Mouse (Mus musculus) cerebellum, postnatal 10 days (tissue): ENCODE results near the gene Idnk.
A peak's percentile ranks its signal among the peaks of the same experiment; 100 is the strongest.
"Not testable (repeated sequence)": the region's sequence is repeated elsewhere in the genome, so short reads cannot be mapped to it uniquely, and the experiment has no call there.

Experiments
- DNase-seq, 2 experiments: peaks; one replicate each; pipeline ENCODE4 v3.0.0; 2021; ENCODE audit warnings: mixed read lengths in 2 of 2

The Idnk gene

DNA sequence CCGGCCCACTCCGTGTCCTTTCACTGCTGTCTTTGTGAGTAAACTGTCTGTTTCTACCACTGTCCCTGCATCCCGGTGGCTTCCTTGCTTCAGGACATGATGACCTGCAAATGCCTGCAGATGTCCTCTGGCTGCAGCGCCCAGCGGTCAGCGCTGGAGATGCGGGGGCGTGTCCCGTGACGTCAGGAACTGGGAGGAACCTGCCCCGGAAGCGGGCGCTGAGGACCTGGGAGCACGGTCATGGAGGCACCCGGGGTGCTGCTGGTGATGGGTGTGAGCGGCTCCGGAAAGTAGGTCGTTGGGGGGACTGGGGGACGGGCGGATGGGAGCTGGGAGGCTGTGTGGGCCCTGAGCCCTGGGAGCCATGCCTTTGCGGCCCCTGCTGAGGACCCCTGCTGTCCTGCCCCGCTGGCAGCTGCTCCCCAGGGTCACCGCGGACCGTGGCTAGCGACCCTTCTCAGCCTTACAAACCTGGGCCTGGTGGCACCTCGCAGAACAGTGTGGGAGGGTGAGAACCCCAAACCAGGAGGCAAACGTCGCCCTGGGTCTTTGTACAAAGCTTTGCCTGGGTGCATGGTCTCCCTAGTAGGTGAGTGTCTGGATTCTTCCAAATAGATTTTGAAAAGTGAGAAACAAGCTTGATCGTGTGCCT is at the start of gene Idnk:
Idnk (plus strand) TSS at position 203 of the 652 bp plus-strand sequence.
- DNase-seq = peak; percentile 93 to 94

DNA sequence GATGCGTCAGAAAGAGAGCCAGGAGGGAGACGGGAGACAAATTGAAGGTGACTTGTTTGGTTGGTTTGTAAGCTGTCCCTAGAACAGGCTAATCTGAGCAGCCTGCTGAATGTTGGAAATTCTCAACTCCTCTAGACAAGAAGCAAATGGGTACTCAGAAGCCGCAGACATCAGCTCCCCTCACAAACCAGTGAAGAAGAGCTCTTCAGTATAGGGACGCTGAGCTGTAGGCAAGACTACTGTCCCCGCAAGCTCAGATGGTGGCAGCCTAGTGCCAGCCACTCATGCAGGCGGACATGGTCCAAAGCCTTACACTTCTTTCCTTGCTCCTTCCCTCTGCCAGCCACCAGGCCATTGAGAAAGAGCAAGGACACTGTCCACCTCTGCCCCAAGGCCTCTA is 46.1 kb upstream of the Idnk start:
- DNase-seq = peak; percentile 26 to 35

DNA sequence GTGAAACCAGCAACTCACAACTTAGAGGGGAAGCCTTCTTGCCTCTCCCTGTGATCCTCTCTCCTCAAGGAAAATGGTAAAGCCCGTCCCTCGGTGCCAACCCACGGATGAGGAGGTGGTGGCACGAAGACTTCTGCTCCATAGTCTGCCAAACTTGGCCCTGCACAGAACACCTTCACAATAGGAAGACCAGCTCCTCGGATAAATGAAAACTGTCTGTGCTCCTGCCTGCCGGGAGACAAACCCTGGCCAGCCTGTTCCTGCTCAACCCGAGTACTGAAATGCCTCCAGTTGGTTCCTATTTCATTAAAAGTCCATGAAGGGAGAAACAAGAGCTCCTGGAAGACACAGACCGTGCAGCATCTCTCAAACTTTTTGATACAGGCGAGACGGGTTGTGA is 45.3 kb upstream of the Idnk start:
- DNase-seq = no peak

DNA sequence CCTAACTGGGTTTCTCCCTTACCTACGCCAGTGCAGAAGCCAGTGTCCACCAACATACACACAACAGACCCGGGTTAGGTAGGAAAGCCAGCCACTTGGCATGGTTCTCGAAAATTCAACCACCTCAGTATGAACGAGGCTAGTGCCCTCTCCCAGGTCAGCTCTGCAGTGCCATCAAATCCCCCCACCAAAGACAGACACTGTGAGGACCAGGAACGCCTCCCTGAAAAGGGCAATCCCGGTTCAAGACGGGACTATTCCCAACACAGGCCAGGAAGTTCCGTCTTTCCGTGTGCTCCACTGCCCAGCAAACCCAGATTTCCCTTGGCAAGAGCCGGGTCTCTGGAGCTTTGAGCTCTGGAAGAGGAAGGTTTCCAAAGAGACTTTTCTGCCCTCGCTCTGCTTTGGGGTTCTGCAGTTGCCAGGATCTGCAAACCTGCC is 44.8 kb upstream of the Idnk start:
- peak; percentile 51 to 59 for DNase-seq

DNA sequence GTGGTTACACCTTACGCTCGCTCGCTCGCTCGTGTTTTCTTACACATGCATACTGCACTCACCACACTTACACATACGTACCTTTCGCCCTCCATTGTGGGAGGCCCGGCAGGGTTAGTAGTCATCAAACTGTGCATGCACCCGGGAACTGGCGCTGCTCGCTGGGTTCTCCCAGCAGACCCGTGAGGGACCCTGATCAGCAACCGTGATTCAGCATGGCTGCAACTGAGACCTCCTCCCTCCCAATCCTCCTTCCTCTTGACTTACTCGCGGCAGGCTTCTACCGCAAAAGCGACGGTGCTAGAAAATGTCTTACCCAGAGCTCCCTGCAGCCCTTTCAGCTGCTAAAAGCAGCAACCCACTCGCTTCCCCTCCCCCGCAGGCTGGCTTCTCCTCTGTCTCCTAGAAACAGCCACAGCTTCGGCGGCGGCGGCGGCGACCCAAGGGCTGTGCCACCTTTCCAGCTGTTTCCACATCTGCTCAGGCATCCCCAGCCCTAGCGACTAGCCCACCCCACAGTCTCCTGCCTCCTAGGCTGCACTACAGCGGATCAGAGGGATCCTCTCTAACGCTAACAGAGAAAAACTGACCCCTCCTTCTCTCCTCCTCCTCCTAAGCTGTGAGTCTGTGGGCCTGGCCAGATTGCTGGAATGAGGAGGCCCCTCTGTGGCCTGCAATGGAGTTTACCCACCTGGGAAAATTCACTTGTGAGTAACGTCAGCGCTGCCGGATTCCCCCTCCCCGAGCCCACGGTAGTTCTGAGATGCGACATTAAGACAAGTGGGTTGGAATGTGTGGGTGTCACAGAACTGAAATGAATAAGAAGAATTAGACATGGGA is 44.2 kb upstream of the Idnk start, which contains the start of gene Klhl3:
Klhl3 (minus strand) TSS at position 532 of the 840 bp plus-strand sequence.
- DNase-seq = peak; percentile 84 to 86

DNA sequence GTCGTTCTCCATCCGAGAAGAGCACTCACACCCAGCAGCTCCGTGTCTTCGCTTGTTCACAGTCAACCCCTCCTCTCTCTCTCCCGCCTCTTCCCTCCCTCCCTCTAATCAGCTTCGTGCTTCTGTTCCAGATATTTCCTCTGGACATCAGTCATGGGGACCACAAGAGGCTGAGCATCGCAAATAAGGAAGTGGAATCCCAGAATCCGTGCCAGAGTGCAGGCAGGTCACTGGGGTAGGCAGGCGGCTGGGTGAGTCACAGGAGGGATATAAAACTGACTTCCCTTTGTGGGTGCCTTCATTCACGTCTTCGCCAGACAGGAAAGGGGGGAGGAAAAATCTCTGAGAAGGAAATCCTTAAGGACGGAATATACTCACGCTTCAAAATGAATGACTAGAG is 42.2 kb upstream of the Idnk start:
- no peak for DNase-seq

DNA sequence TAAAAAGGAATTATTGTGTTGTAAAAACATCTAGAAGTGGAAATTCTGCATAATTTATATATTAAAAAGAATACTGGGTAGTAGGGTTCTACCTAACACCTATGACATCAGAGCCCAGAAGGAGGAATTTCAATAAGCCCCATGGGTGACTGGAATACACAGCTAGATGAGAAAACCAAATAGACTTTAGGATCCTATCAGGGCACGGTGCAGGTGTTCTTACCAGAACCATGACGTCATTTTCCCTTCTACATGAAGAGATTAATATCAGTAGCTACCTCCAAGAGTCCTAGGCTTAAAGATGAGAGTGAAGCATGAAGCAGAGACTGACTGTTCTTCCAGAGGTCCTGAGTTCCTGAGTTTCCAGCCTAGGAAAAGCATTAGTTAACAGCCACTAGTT is 40.6 kb upstream of the Idnk start:
- DNase-seq = no peak

DNA sequence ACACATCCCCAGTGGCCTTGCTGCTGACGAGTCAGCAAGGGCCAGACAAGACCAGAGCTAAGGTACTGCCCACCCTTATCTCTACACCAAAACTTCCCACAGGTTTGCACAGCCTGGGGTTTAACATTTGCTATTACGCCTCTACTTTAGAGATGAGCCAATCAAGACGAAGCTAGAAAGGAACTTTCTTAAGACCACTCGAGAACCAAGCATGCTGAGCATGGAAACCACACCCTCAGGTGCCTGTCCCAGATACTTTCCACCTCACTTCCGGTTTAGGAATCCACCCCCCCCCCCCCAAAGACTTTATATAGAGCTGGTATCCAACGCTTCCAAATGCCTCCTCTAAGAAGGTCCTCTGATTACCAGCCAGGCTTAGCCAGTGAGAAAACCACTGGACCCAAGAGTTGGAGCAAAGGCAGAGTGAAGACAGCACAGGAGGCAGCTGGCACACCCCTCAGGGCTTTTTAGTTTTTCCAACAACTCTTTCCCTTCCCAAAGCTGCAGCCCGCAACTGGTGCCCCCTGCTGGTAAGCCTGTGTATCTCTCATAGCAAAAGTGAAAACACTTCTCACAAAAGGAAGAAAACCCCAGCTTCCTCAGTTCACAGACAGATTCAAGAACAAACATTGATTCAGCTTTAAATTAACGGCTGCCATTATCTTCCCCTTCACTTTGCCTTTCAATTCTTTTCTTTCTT is 40.0 kb upstream of the Idnk start:
- peak; percentile 80 to 84 for DNase-seq

DNA sequence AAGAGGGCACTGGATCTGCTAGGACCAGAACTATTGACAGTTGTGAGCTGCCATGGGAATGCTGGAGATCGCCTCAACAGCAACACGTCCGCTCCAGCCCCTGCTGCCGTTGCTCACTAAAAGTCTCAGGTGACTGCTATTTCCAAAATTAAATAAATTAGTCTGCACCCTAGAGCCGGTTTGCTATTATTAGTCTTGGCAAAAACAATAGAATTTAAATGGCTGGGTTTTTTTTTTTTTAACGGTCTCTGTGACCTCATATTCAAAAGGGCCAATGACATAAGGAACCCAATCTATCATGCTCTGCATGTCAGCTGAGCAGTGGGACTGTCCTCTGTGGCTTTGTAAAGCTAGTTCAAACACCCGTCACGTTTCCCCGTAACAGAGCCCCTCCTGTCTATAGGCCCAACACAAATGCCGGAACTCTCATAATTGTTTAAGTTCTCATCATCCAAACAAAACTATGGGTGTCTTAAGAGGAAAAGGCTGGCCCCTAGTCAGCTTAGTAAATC is 34.6 kb upstream of the Idnk start:
- DNase-seq = no peak

DNA sequence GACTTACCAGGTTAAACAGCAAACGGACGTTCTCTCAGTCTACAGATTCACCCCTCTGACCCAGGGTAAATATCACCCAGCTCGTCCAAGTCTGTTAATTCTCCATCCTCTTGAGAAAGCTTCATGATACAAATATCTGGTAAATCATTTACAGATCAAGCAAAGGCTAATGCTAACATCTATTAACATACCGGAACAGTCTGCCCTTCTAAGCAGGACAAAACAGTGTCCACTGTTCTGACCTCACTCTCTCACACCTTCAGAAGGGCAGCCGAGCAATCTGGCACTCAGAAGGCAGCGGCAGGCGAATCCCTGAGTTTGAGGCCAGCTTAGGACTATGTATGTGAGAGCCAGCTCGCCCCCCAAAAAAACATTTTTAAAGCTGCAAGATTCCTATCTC is 34.1 kb upstream of the Idnk start:
- DNase-seq = no peak

DNA sequence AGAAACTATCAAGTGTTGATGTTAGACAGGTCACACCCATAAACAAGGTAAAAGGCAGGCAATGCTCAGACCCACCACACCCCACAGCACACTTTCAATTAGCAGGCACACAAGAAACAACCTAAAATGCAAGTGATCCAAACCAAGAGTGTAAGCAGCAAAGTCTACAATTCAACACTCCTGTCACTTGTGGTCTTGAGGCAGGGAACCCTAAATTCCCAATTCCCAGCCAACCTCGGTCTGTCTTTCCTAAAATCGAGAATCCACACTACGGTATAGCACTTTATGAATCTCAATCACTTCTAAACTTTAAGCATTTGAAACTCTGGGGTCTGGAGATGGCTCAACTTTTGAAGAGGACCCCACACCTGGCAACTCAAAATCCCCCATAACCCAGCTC is 33.2 kb upstream of the Idnk start:
- no peak for DNase-seq

DNA sequence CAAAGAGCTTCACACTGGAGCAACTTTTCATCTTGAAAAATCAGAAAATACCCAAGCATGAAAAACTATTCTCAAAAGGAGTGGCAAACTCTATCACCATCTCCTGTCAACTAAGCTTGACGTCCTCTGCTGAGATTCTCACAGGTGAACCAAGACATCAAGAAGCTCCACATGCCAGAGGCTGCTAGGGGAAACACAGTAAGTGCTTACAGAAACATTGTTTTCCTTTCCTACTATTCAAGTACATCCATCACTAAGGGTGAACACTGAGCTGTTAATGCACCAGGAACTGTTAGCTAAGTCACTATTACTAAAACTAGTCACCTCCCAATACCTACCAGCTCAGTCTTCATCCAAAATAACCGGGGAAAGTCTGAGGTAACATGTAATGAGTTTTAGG is 32.5 kb upstream of the Idnk start:
- no peak for DNase-seq

DNA sequence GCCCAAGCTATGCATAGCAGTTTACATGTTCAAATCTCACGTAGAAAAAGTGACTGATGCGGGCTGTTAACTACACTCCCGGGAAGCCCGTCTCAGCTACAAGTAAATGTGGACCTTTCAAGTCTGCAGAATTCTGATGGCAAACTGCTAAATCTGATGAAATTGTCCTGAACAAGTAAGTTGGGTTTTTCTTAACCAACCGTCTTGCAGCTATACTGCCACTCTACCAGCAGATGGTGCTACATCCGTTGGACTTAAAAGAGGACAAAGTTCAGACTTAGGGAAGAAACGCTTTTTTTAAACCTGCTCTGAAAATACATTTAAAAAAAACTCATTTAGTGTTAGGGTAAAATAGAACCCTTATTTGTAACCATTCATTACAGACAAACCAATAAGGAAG is 31.3 kb upstream of the Idnk start:
- peak; percentile 63 to 75 for DNase-seq

DNA sequence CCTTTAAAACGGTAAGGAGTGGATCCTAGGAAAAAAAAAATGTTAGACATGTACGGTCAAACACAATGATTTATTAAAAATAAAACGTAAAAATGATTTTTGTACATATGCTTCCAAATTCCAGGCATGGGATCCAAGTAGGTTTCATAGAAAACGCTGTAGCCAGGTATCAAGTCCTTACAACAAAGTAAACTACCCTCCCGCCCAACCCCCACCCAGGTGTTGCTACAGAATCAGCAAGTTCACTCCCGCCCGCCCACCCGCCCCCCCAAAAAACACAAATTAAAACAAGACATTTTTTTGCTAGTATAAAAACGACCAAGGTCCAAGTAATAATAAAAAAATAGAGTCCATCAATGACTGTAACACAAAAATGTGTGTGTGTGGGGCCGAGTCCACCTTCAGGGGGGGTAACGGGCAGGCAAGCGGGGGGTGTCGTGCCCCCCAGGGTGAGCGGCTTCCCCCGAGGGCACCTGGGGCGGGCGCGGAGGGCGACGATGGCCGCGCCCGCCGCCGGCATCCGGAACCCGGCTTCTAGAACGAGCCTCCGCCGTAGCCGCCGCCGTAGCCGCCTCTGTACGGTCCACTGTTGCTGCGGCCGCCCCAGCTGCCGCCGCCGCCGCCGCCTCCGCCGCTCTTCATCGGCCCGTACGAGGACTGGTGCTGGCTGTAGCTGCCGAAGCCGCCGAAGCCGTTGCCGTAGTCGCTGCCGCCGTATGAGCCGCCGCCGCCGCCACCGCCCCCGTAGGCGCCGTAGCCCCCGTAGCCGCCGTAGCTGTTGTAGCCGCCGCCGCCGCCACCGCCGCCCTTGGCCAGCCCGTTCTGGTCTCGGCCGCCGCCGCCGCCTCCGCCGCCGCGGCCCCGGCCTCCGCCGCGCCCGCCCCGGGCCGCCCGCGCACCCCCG is 30.3 kb upstream of the Idnk start:
- peak in 1 of 2 experiments; percentile 55 for DNase-seq

DNA sequence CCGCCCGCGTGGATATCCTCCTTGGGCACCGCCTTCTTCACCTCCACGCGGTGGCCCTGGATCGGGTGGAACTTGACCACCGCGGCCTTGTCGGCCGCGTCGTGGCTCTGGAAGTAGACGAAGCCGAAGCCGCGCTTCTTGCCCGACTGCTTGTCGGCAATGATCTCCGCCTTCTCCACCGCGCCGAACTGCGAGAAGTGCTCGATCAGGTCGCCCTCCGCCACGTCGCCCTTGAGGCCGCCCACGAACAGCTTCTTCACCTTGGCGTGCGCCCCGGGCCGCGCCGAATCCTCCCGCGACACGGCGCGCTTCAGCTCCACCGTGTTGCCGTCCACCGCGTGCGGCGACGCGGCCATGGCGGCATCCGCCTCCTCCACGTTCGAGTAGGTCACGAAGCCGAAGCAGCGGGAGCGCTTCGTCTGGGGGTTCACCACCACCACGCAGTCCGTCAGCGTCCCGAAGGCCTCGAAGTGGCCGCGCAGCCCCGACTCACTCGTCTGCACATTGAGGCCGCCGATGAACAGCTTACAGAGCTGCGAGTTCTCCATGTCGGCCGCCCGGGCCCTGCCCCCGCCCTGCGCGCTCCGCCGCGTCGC is 29.6 kb upstream of the Idnk start:
- peak in 1 of 2 experiments; percentile 79 for DNase-seq

DNA sequence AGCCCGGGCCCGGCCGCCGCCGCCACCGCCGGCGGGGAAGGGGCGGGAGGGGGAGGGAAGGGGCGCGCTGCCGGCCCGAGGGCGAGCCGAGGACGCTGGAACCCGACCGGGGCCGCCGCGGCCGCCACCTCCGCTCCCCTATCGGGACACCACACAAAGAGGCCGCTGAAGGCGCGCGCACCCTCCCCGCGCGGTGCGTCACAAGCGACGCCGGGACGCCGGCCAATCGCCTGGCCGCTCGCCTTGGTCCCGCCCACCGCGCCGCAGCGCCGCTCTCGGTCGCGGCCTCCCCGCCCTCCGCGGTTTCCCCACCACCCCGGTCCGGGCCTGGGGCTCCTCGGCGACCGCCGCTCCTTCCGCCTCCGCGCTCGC is 29.1 kb upstream of the Idnk start, which contains the start of gene Hnrnpa0:
Hnrnpa0 (minus strand) TSS at position 161 of the 372 bp plus-strand sequence.
- DNase-seq = peak; percentile 98 to 99

DNA sequence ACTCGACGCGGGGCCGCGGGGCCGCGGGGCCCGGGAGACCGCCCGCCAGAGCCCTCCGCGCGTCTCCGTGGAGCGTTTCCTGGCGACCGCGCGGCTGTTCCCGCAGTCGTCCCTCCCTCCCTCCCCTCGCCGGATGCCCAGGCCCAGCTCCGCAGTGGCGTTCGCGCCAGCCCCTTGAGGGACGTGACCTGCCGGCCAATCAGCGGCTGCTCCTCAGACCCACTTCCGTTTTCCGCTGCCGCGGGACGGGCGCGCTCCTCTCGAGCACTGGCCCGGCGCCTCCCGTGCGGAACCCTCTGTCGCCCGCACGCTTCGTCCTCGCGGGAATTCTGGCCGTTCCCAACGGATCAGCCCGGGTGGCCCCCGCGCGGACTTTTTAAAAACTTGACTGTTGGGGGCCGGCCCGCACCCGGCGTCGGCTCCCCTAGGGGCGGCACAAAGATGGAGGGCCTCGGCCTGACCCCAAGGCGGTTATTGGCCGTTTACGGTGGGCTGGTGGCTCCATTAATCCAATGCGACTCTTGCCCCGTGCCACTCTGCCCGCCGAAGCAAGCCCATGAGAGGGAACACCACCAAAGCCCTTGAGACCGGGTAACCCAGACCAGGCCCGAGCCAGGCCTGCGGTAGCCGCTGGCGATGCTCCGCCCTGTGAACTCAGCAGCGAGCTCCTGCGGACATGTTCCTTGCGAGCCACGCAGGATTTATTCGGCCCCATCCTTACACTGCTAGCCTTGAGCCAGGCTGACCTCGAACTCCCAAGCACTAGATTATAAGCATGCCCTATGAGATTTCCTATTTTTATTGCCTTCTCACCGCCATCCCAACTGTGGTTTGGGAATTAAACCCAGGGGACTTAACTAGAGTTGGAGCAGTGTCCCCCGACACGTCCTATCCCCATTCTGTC is 28.4 kb upstream of the Idnk start:
- DNase-seq = peak; percentile 97 to 98

DNA sequence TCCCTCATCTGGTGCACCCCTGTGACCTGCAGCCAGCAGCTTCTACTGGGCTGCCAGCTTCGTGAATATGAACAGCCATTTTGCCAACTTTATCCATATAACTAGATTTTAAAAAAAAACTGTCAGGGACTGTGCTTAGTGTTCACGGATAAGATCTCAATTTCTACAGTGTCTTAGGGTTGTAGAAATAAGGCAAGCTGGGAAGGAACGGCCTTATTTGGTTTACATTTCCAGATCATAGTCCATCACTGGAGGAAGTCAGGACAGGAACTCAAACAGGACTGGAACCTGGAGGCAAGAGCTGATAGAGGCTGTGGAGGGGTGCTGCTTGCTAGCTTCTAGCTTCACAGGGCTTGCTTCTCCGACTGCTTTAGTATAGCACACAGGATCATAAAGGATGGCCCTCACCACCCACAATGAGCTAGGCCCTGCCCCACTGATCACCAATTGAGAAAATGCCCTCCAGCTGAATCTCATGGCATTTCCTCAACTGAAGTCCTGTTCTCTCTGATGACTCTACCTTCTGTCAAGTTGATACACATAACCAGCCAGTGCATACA is 27.7 kb upstream of the Idnk start:
- no peak for DNase-seq

DNA sequence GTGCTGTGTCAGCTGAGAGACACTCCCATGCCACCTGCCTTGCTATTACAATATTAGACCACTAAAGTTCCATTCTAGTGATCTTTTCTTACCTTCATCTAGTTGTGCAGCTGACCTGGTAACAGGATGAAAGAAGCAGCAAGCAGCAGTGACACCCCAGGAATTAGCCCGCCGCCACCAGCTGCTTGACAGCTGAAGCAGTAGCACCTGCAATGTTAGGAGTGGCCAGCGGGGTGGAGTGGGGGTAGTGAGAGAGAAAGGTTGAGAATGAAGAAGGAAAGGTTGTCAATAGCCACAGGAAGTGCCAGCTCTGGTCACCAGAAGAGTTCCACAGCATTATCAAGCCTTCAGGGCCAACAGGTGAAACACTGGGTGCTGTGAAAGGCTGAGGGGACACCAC is 25.8 kb upstream of the Idnk start:
- no peak for DNase-seq

DNA sequence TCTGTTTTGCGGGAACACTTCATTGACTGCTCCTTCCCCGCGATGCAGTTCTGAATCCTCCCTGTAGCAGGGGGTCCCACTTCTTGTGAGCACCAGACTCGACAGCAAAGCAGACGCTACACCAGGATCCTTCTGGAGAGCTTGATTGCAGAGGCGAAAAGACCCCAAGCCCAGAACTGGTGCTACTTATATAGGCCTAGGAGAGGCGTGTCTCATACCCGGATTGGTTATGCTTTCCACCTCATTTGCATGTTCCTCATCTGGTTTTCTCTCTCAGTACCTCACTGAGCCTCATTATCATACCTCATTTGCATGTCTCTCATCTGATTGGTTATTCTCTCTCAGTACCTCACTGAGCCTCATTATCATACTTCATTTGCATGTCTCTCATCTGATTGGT is 10.8 kb upstream of the Idnk start:
- DNase-seq = not testable (repeated sequence)
